In genomic region chr7:123981435-123981834, GRCm38 (mm10) we compare ENCODE assay signal across 31 mouse cellular contexts. TPM values are rescaled to one million over a fixed set of nuclear protein-coding genes. Genes with fewer than 3 reads are reported as not detected.
DNase-seq lines count a peak whose midpoint lies in the region; ATAC-seq lines count a peak whose summit lies in the region.
"Had no signal": no experiment of that assay in that cellular context is flagged by ENCODE, and none has a peak within 500 bp of the region (broad histone marks: within the 10 kb centered on the region; RNA-seq: fewer than 3 reads in every experiment).

No protein-coding gene starts in this region.

- no peak overlapping the region for H3K27ac ChIP-seq in forebrain, embryonic 15.5 days (replicated peaks)
- H3K27ac ChIP-seq in forebrain, embryonic 12.5 days: no peak overlapping the region
- H3K27ac ChIP-seq in midbrain, embryonic 14.5 days (replicated peaks; ENCODE audit: low read depth, low read length): no peak overlapping the region
- no peak overlapping the region for H3K27ac ChIP-seq in midbrain, embryonic 11.5 days (ENCODE audit: low read depth, low read length)
- H3K27ac ChIP-seq in hindbrain, embryonic 16.5 days (ENCODE audit: low read depth, low read length): no peak overlapping the region
- H3K27ac ChIP-seq in neural tube, embryonic 14.5 days (ENCODE audit: low read depth, low read length): no peak overlapping the region
- H3K27ac ChIP-seq: embryonic facial prominence, embryonic 13.5 days; kidney, embryonic 15.5 days; limb, embryonic 10.5 days; limb, embryonic 15.5 days; liver, embryonic 13.5 days had no signal

- H3K4me2 ChIP-seq in forebrain, embryonic 15.5 days (replicated peaks): peak overlapping the region; percentile 94
- no peak overlapping the region for H3K4me2 ChIP-seq in forebrain, embryonic 12.5 days
- peak overlapping the region; percentile 94 for H3K4me2 ChIP-seq in midbrain, embryonic 14.5 days (ENCODE audit: low read length)
- H3K4me2 ChIP-seq in midbrain, embryonic 11.5 days: no peak overlapping the region
- peak overlapping the region; percentile 71 for H3K4me2 ChIP-seq in hindbrain, embryonic 16.5 days (ENCODE audit: low read length)
- no peak overlapping the region; the same call in 1 of the 2 replicates for H3K4me2 ChIP-seq in neural tube, embryonic 14.5 days (ENCODE audit: low read depth, low read length)
- H3K4me2 ChIP-seq: liver, embryonic 13.5 days had no signal

- H3K9ac ChIP-seq in forebrain, embryonic 15.5 days (replicated peaks): 0 out of 2 replicates have a peak overlapping the region, but pooled peaks have one; percentile 13
- no peak overlapping the region for H3K9ac ChIP-seq in forebrain, embryonic 12.5 days
- no peak overlapping the region for H3K9ac ChIP-seq in midbrain, embryonic 14.5 days (replicated peaks; ENCODE audit: low read length)
- no peak overlapping the region for H3K9ac ChIP-seq in midbrain, embryonic 11.5 days (ENCODE audit: low read length)
- H3K9ac ChIP-seq in hindbrain, embryonic 16.5 days (ENCODE audit: low read depth, low read length): no peak overlapping the region
- no peak overlapping the region for H3K9ac ChIP-seq in neural tube, embryonic 14.5 days (replicated peaks; ENCODE audit: low read depth, low read length)
- H3K9ac ChIP-seq: heart, embryonic 12.5 days; kidney, embryonic 15.5 days; limb, embryonic 15.5 days; liver, embryonic 13.5 days had no signal

- peaks cover 13% of the 10 kb centered on the region for H3K4me1 ChIP-seq in forebrain, embryonic 15.5 days
- H3K4me1 ChIP-seq in forebrain, embryonic 12.5 days: peaks cover 15% of the 10 kb centered on the region
- 0 out of 2 replicates have a peak, but pooled peaks cover 3% of the 10 kb centered on the region for H3K4me1 ChIP-seq in midbrain, embryonic 14.5 days (ENCODE audit: control insufficient read depth, insufficient read depth, low read length)
- peaks cover 6% of the 10 kb centered on the region; the same call in 1 of the 2 replicates for H3K4me1 ChIP-seq in midbrain, embryonic 11.5 days (ENCODE audit: control insufficient read depth, insufficient read depth, low read length)
- peaks cover 9% of the 10 kb centered on the region; the same call in 1 of the 2 replicates for H3K4me1 ChIP-seq in hindbrain, embryonic 16.5 days (ENCODE audit: control insufficient read depth, insufficient read depth, low read depth, low read length)
- H3K4me1 ChIP-seq in neural tube, embryonic 14.5 days (ENCODE audit: control insufficient read depth, insufficient read depth, low read length): no peaks in the 10 kb centered on the region
- H3K4me1 ChIP-seq: liver, embryonic 13.5 days; megakaryocyte, embryonic 14.5 days had no signal

- 24% methylated on average over 7 of the region's 7 CpGs for WGBS in forebrain, embryonic 15.5 days
- WGBS in forebrain, embryonic 12.5 days: 31% methylated on average over 7 of the region's 7 CpGs
- WGBS in midbrain, embryonic 14.5 days: 14% methylated on average over 7 of the region's 7 CpGs
- 34% methylated on average over 7 of the region's 7 CpGs for WGBS in midbrain, embryonic 11.5 days
- WGBS in hindbrain, embryonic 16.5 days: 11% methylated on average over 7 of the region's 7 CpGs
- WGBS in neural tube, embryonic 14.5 days: 23% methylated on average over 7 of the region's 7 CpGs

- peaks cover 51% of the 10 kb centered on the region for H3K27me3 ChIP-seq in forebrain, embryonic 15.5 days
- peaks cover 77% of the 10 kb centered on the region for H3K27me3 ChIP-seq in forebrain, embryonic 12.5 days
- peaks cover 54% of the 10 kb centered on the region for H3K27me3 ChIP-seq in midbrain, embryonic 14.5 days (ENCODE audit: control insufficient read depth, insufficient read depth, low read length)
- H3K27me3 ChIP-seq in midbrain, embryonic 11.5 days (ENCODE audit: control insufficient read depth, insufficient read depth, low read length): peaks cover 52% of the 10 kb centered on the region
- H3K27me3 ChIP-seq in hindbrain, embryonic 16.5 days (replicated peaks; ENCODE audit: control insufficient read depth, insufficient read depth, low read length): peaks cover 19% of the 10 kb centered on the region
- peaks cover 39% of the 10 kb centered on the region for H3K27me3 ChIP-seq in neural tube, embryonic 14.5 days (ENCODE audit: control insufficient read depth, insufficient read depth, low read length)
- H3K27me3 ChIP-seq: Patski had no signal

- peak; percentile 52 for DNase-seq in midbrain, embryonic 14.5 days
- DNase-seq in midbrain, embryonic 11.5 days (ENCODE audit: low spot score, missing footprints): no peak
- no peak for DNase-seq in ovary, adult 18-20 months (ENCODE audit: low spot score)
- no peak for DNase-seq in adrenal gland, postnatal 10 days
- DNase-seq: adrenal gland, postnatal 14 days; cerebellum, adult 11 months; cerebellum, adult 9-10 months; gastrocnemius, postnatal 25 days; heart, postnatal 4 days; kidney, adult 18-20 months; kidney, postnatal 25 days; liver, embryonic 13.5 days; lung, adult 18-20 months; lung, postnatal 4 days; thymus, postnatal 4 days had no signal

- H3K9me3 ChIP-seq in forebrain, embryonic 15.5 days: no peaks in the 10 kb centered on the region
- no peaks in the 10 kb centered on the region for H3K9me3 ChIP-seq in forebrain, embryonic 12.5 days
- H3K9me3 ChIP-seq in midbrain, embryonic 14.5 days (ENCODE audit: control insufficient read depth, low read length): no peaks in the 10 kb centered on the region
- no peaks in the 10 kb centered on the region for H3K9me3 ChIP-seq in midbrain, embryonic 11.5 days (ENCODE audit: control insufficient read depth, low read length)
- H3K9me3 ChIP-seq in hindbrain, embryonic 16.5 days (ENCODE audit: control insufficient read depth, low read length): no peaks in the 10 kb centered on the region
- no peaks in the 10 kb centered on the region for H3K9me3 ChIP-seq in neural tube, embryonic 14.5 days (ENCODE audit: control insufficient read depth, low read length)
- H3K9me3 ChIP-seq: embryonic facial prominence, embryonic 13.5 days; heart, embryonic 12.5 days; kidney, embryonic 15.5 days; limb, embryonic 10.5 days; limb, embryonic 15.5 days; liver, embryonic 13.5 days; megakaryocyte, embryonic 14.5 days had no signal

- peak overlapping the region; percentile 70 for H3K4me3 ChIP-seq in forebrain, embryonic 15.5 days
- H3K4me3 ChIP-seq in forebrain, embryonic 12.5 days (replicated peaks): no peak overlapping the region
- 0 out of 2 replicates have a peak overlapping the region, but pooled peaks have one; percentile 63 for H3K4me3 ChIP-seq in midbrain, embryonic 14.5 days (replicated peaks; ENCODE audit: low read depth, low read length)
- H3K4me3 ChIP-seq in midbrain, embryonic 11.5 days (ENCODE audit: low read depth, low read length): no peak overlapping the region
- H3K4me3 ChIP-seq in hindbrain, embryonic 16.5 days (ENCODE audit: low read length): no peak overlapping the region
- H3K4me3 ChIP-seq in neural tube, embryonic 14.5 days (ENCODE audit: low read depth, low read length): peak overlapping the region; percentile 6; the same call in 1 of the 2 replicates
- H3K4me3 ChIP-seq: liver, embryonic 13.5 days; megakaryocyte, embryonic 14.5 days had no signal

- no peaks in the 10 kb centered on the region for H3K36me3 ChIP-seq in forebrain, embryonic 15.5 days
- no peaks in the 10 kb centered on the region for H3K36me3 ChIP-seq in forebrain, embryonic 12.5 days (replicated peaks)
- no peaks in the 10 kb centered on the region for H3K36me3 ChIP-seq in midbrain, embryonic 14.5 days (ENCODE audit: control insufficient read depth, insufficient read depth, low read length)
- H3K36me3 ChIP-seq in midbrain, embryonic 11.5 days (ENCODE audit: control insufficient read depth, insufficient read depth, low read length): no peaks in the 10 kb centered on the region
- no peaks in the 10 kb centered on the region for H3K36me3 ChIP-seq in hindbrain, embryonic 16.5 days (ENCODE audit: control insufficient read depth, insufficient read depth, low read length)
- H3K36me3 ChIP-seq in neural tube, embryonic 14.5 days (ENCODE audit: control insufficient read depth, insufficient read depth, low read length): no peaks in the 10 kb centered on the region
- H3K36me3 ChIP-seq: embryonic facial prominence, embryonic 13.5 days; heart, embryonic 12.5 days; kidney, embryonic 15.5 days; limb, embryonic 10.5 days; limb, embryonic 15.5 days; liver, embryonic 13.5 days had no signal

- ATAC-seq in forebrain, embryonic 15.5 days (replicated peaks): no peak
- ATAC-seq in forebrain, embryonic 12.5 days (ENCODE audit: low FRiP score): no peak
- no peak for ATAC-seq in midbrain, embryonic 14.5 days (ENCODE audit: low FRiP score, low TSS enrichment)
- ATAC-seq in midbrain, embryonic 11.5 days (ENCODE audit: low FRiP score): no peak
- ATAC-seq in hindbrain, embryonic 16.5 days: no peak
- ATAC-seq in neural tube, embryonic 14.5 days (ENCODE audit: low read depth): no peak
- ATAC-seq: lung, postnatal 0 days; Patski had no signal

RNA-seq across cellular contexts. Expression of gene Hs3st4, which starts 1.2 kb away (rescaled TPM):
- polyA plus RNA-seq in forebrain, embryonic 15.5 days (2015; fragmentation: Nextera tagmentation; extraction: Ambion mirVana): 10.5 and 13.4 TPM in 2 replicates
- polyA plus RNA-seq in forebrain, embryonic 12.5 days (2016; fragmentation: Nextera tagmentation; extraction: Ambion mirVana): 1.2 and 1.4 TPM in 2 replicates
- 10.9 and 15.4 TPM in 2 replicates for polyA plus RNA-seq in midbrain, embryonic 14.5 days (2014; fragmentation: Nextera tagmentation; extraction: Ambion mirVana)
- polyA plus RNA-seq in midbrain, embryonic 11.5 days (2014; fragmentation: Nextera tagmentation; extraction: Ambion mirVana): 0.18 and 0.22 TPM in 2 replicates
- 12.3 and 15.5 TPM in 2 replicates for polyA plus RNA-seq in hindbrain, embryonic 16.5 days (2015; fragmentation: Nextera tagmentation; extraction: Ambion mirVana)
- polyA plus RNA-seq in neural tube, embryonic 14.5 days (2014; fragmentation: Nextera tagmentation; extraction: Ambion mirVana): 6.3 and 11.0 TPM in 2 replicates
- under 1 TPM in 1 of 2 experiments, not detected in 1; 0.09 TPM for total RNA-seq in adrenal gland, postnatal 10 days (2021)
- total RNA-seq: adrenal gland, postnatal 14 days; gastrocnemius, postnatal 25 days; MEL; monocyte, adult 5-6 weeks had no signal
- polyA plus RNA-seq: intestine, embryonic 14.5 days; limb, embryonic 10.5 days; liver, embryonic 13.5 days; lung, postnatal 0 days; thymus, postnatal 0 days had no signal

Comparison
In these comparisons a context has a peak if more than half of its experiments do, and no peak if none do; other contexts are left out.
1. H3K4me2 ChIP-seq: peak in forebrain, embryonic 15.5 days (single experiment), midbrain, embryonic 14.5 days (single experiment) and hindbrain, embryonic 16.5 days (single experiment); none in forebrain, embryonic 12.5 days (single experiment), midbrain, embryonic 11.5 days (single experiment) and neural tube, embryonic 14.5 days (single experiment).
2. H3K4me3 ChIP-seq: peak in forebrain, embryonic 15.5 days (single experiment), midbrain, embryonic 14.5 days (single experiment) and neural tube, embryonic 14.5 days (single experiment); none in forebrain, embryonic 12.5 days (single experiment), midbrain, embryonic 11.5 days (single experiment) and hindbrain, embryonic 16.5 days (single experiment).